Mouse (Mus musculus) CD4-positive, CD25-positive, alpha-beta regulatory T cell, adult 4 months (primary cell): ENCODE measurements around the gene 1700020N01Rik. TPM values are rescaled to one million over a fixed set of nuclear protein-coding genes. Genes with fewer than 3 reads are reported as not detected.

Source experiments
- ATAC-seq: one replicate; pipeline ENCODE4 v1.8.0; 2017
- polyA plus RNA-seq, 2 experiments: library from polyadenylated mRNA; unstranded; fragments of 100-300 nt; shearing (Covaris generic); gene quantifications; one replicate each; pipeline ENCODE4 v1.2.1; 2017

Gene 1700020N01Rik
- polyA plus RNA-seq, 2 experiments from 2014 or later = not detected

DNA sequence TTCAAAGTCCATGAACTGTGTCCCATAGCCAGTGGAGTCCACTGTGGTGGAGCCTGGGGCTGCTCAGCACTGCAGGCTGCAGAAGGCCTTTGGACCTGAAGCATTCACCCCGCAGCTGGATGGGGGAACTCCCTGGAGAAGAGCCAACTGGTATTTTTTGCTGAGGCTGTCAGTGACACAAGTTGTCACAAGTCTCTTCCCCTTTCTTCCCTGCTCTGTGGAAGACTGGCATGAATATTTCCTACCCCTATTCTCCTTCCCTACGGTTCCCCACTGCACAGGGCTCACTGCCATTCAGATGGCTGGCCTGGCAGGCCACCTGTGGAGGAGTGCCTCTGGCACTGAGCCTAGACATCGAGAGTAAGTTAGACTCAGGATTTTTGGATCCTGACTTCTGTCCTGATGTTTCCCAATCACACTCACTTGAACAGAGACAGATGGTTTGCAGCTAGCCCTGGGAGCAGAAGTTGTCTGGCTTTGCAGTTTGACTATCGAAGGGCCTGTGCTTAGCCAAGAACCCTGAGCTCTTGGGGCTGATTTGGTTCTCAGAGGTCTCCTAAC lies 12.1 kb downstream of the 1700020N01Rik start:
- no peak for ATAC-seq

DNA sequence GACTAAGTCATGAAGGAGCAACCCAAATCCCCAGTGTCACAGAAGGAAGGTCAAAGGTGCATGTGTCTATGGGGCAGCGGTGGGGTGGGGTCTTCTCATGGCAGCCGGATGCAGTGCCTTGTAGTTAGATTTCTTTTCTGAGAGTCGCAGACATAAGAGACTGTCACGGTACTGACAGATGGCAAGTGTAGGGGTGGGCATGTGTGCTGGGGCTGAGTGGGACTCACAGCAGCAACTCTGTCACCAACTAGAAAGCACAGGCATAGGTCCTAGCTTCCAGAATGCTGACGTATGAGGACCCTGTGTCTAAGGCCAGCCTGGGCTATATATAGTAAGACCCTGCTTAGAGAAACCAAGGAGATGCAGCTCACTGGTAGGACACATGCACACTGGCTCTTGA lies 12.7 kb downstream of the 1700020N01Rik start:
- no peak for ATAC-seq

DNA sequence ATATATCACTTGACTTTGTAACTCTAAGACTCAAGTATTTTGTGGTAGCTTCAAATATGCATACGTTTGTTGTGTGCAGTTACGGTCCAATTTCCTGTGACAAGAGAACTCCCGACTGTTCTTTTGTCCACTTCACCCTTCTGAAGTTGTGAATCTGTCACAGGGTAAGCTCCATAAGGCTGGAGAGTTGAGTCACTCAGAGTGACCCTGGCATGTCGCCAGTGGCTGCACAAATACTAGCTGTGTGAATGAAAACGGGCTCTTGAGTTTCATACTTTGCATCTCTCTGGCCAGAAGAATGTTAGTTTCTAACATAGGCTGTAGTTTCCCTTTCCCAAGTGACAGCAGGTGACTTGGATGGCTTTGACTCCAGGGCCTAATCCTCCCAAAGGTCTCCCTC lies 14.0 kb downstream of the 1700020N01Rik start:
- no peak for ATAC-seq

DNA sequence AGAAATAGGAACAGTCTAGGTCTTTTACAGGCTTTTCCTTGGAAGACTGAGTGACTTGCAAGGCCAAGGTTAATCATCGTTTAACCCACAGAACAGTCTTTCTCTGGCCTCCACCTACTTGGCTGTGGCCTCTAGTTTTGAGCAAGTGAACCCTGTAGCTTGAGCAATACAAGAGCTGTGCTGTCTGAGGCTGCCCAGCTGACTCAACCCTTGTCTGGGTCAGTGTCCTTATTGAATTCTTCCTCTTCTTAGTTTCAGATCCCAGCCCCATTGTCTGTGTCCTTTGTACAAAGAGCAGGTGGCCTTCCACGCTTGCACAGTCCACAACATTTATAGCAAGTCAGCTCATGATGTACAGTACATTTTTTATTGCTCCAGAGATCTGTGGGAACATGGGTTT lies 16.6 kb downstream of the 1700020N01Rik start:
- no peak for ATAC-seq

DNA sequence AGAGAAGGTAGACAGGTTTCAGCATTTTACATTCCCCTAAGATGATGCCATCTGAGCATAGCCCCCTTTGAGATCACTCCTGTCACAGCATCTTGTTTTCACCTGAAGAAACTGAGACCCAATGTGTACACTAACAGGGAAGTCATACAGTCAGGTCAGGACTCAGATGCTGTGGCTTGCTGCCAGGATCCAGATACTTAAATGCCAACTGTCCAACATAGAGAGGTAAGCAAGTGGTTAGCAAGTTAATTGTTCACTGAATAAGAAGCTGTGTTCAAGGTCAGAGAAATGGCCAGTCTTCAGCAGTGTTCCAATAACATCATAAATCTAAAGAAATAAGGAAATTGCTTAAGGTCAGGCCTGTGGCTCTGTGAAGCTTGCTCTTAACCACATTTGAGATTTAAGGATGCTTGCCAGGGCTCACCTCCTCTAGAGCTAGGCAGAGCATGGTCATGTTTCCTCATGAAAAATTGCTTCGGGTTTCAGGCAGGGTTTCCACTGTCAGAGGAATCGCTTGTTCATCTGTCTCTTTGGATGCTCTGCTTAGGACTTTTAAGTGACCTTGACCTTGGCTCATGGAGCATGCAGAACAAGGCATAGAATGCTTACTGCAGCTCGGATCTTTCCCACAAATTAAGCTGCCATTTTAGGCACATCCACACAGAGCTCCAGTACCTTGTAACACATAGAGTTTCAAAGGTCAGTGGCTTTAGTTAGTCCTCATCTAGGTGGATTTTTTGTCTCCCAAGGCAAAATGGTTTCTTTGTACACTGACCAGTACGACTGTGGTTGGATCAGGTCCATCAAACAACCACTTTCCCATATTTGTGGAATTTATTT lies 20.3 kb downstream of the 1700020N01Rik start:
- ATAC-seq = no peak

DNA sequence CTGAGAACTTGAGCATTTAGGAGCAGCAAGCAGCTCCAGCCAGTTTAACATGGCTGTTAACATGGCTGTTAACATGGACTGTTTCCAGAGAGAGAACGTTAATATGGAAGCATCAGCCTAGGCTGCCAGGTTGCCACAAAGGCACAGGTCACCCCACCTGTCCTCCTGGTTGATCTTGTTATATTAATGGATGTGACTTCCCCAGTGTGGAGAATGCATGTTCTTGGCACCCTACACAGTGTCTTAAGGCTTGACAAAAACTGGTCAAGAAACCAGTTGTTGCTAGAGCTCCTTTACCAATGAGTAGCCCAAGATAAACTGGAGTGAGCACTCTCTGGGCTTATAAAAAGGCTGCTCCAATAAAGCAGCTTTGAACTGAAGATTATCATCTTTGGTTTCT lies 21.6 kb downstream of the 1700020N01Rik start:
- ATAC-seq = no peak

DNA sequence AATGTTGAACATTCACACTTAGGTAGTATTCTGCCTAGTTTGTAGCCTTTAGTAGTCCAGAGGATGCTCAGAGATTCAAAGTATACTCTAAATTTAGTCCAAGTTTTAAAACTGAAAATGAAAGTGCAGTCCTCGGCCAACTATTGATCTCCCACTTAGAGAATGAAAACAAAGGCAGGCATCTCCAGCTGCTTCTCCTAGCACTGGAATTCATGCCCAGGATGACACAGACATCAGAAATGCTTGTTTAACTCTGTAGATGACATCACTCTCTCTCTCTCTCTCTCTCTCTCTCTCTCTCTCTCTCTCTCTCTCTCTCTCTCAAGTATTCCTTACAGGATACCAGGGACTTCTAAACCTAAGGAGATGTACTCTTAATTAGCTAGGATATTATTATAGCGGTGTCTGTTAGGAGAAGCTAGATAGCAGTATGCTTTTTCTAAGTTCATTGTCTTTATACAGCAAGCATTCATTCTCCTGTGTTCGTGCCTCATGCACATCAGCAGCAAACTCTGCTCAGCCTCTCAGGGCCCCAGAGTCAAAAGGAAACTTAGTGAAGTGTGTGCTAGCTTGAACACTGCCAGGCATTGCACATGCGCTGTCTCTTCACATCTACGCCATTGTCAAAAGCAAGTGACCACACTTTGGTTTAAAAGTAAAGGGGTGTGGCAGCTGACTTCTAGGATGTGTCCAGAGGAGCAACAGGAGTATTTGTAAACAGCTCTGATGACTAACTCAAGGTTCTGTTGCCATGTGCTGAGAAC lies 26.0 kb downstream of the 1700020N01Rik start:
- ATAC-seq = peak; percentile 86

DNA sequence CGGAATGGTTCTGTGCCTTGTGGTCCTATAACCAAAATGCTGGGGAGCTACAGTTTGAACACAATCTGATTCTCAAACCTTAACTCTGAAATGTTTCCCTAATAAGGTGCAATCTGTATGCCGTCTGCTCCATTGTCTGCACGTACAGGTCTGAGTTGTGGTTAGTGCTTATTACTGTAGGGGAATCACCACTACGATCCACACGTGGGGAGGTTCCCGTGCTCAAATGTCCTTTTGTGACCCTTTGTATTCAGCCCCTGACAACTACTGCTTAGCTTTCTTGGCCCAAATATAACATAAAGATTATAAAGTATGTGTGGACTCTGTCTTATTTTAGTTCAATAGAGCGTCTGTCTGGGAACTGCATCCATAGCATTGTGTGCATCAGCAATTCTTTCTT lies 29.1 kb downstream of the 1700020N01Rik start:
- ATAC-seq = no peak

DNA sequence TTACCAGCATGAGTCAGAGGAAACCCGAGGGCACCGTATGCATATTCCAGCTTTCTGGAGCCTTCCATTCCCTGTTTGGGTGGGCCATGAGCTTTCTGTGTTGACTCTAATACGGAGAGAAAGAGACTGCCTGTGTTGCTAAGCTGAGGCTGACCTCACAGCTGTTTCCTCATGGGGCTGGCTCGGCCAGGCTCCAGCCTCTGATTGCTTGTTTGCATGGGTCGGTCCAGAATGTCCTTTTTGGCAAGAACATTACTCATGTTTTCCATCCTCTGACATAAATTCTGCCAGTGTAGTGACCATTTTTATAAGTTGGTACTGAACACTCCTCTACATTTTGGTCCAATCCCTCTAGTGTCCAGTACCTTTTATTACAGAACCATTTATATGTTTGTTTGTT lies 35.6 kb downstream of the 1700020N01Rik start:
- ATAC-seq = no peak

DNA sequence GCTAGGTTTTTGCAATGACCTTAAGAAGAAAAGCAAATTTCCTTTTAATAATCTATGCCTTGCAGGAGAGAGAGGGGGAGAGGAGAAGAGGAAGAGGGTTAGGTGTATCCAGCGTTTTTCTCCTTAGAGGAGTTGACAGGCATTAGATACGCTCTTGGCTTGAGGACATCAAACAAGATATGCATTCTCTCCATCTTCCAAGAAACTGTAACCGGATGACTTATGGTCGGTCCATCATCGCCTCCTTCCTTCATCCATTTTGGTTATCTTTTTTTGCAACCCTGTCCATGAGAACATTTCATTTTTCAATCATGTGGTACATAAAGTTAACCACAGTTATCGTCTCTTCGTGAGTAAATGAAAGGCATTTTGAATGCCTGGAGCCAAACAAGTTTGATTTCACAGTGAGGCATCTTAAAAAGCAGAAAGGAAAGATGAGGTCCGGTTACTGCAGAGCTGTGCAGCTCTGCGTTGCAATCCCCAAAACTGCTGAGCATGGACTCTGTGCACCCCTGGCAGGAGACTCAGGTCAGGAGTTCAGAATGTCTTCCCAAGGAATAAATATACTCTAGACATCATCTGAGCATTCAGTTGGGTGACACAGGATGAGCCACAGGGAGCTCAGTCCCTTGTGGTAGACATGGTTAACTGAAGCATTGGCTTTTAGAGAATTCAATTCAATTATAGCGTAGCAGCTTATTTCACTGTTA lies 36.2 kb downstream of the 1700020N01Rik start:
- no peak for ATAC-seq

DNA sequence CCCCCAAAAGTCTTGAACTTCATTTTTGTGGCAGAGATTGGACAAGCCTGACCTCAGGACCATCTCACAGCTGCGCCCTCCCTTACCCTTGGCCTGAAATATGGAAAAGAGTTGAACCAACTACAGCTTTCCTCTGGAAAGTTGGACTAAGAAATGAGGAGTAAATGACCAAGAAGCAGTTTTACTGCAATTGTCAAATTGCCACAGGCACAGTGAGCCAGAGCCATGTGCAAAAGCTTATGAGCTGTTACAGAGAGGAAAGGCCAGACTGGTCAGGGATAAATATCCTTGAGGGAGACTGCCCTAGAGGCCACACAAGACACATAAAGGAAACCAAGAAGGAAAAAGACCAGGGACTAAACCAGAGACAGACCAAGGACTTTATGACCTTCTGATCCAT lies 38.5 kb downstream of the 1700020N01Rik start:
- ATAC-seq = no peak

DNA sequence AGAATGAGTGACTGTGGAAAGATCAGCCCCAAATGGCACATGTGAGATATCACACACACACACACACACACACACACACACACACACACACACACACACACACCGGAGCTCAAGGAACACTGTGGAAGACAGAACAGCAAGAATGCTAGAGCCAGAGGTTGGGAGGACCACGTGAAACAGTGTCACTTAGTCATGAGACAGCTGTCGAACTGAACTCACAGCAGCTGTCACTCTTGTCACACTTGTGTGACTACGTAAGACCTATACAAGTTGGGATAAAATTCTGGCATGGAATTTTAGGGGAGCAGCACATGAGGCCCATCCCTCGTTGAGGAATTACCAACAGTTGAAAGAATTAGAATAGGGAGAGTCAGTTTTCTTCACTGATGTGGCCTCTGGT lies 39.7 kb downstream of the 1700020N01Rik start:
- no peak for ATAC-seq

DNA sequence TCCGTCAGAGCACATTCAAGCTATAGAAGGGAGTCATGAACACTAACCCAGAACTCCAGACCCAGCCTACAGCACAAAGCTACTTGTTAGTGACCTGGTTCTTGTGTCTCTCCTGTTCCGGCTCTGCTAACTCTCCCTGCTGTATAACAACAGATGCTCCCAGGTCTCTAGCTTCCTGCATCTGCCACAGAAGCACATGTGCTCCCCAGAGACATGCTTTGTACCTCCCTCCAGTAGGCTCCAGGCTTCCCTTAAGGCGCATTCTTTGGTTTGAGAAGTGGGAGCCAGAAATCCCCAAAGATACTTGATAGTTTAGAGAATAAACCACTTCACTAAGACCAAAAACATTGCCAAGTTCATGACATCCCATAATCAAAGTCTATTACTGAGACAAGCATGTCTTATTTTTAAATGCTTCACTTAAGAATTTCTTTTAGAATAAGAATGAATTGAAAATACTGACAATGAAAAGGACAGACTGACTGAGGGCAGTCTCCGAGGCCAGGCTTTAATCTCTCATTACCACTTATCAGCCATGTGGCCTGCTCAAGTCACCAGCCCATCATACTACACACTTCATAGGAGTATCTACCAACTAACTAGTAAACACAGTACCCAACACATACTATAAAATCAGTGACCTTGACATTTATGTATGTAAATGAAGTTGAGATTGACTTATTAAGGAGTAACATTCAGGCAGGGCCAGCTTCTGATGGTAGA lies 43.2 kb downstream of the 1700020N01Rik start:
- no peak for ATAC-seq

DNA sequence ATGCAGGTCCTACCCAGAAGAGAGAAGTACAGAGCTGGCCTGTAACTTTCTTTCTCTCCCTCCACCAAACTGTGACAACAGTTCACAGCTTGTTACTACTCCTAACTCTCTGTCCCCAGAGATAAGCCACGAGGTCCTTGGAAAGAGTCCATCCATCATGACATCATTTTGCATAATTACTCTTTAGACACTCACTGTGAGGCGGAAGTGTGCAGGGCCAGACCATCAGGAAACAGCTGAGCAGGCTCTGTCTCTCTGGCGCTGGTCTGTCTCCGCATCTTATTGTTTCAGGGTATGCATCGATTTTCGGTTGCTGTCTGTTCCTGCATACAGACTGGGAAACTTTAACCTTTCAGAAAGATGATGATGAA lies 43.8 kb downstream of the 1700020N01Rik start:
- no peak for ATAC-seq

DNA sequence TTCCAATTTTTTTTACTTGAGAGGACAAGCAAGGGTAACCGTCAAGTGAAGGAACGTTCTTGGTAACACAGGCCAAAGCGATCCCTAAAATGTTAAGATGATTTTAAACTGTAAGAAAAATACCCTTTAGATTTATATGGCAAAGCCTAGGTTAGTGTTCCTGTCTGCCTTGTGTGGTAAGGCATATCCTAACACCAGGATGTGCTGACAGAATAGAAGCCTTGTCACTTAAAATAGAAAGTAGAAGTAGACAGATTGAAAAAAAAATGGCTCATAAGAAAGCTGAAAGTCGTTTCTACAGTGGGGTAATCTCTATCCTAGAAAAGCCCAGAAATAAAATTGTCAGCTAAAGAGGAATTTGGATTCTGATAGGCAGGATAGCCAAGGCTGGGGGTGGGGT lies 58.4 kb downstream of the 1700020N01Rik start:
- ATAC-seq = no peak

DNA sequence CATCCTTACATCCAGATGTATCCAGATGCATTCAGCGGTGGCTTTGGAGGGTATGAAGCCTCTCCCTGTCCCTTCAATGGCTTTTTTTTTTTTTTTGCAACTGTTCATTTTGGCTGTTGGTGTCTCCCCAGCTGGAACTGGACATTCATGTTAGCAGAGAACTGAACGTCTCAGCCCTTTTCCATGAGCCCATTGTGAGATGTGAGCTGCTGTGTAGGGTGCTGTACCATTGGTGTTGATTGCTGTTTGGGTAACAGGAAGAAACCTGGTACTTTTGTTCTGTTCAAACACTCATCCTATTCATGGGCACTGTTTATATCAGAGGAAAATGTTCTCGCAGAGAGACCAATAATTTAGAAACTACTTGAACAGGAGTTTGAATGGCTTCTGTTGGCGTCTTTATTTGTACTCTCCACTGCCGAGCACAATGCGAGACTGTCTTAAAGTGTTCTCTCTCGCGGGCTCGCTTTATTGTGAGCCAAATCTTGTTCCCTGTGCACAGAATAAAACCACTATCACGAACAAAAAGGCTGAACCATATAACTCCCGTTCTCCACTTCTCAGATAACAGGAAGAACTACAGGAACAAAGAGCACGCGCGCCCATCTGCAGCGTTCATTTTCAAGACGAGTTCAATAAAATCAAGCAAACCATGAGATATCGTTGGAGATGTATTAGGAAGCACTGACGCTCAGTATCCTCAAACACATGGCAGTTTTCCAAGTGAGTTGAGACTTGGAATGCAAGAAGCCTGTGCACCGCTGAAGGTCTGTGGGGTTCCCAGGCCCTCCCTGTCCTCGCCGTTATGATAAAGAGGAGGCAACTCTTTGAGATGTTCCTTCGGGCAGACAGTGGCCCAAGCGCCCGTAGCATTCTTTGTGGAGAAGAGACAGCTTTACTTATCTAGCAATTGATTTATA lies 59.7 kb downstream of the 1700020N01Rik start:
- ATAC-seq = no peak

DNA sequence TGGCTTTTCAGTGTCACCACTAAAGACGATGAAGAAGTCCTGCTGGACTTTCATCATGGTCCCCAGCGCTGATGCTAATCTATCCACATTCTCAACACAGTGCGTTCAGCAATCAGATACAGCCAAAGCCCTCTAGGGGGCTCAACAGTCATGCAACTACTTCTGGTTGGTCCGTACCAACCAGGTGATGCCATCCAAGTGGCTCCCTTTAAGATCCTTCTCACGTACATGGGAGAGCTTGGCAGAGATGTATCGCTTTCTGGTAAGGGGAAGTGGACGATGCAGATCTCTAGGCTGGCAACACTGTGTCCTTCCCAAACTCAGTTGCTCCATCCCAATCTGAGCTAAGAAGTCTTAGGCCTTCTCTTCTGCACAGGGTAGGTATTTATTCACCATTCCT lies 60.5 kb downstream of the 1700020N01Rik start:
- no peak for ATAC-seq

DNA sequence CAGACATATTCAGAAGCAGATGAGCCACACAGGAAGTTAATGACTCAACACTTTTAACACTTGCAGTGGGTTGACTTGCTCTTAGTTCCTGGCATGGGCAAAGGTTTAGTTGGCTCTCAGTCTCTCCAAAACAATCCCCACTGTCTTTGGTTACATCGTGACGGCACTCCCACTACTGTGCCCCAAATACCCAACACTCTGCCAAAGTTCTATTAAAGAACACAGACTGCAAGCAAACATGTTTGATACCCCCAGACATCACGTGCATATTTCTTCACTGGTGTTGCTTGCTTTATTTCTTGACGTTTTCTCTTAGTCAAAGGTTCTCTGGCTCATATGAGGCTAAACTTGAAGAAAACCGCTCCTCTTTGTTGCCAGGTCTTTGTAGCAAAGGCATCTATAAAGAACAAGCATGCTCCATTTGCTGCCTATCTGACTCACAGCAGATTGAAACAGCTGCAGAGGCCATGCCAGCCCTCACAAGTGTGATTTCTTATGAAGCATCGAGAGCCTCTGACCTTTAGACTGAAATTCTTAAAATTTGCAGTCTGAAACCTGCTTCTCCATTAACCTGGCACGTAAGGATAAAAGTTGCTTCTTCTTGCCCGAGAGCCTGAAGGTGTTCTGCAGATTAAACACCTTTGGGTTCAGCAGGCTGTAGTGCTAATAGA lies 66.8 kb downstream of the 1700020N01Rik start:
- ATAC-seq = no peak

DNA sequence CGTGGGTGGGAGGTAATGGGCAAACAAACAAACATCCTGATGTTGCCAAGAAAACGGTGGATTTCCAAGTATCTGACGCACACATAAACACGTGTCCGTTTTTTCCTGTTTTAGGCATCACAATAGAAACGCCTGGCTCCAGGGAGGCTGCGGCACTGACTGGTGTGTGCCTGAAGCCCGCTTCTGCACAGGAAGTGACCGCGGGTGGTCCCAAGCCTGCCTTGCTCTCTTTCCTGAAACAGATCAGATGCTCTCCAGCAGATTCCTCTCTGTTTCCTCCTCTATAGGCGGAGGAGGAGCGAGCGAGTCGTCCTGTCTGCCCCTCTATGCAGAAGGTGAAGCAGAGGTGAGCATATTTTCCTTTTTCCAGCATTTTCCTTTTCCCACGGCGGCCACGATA lies 76.0 kb downstream of the 1700020N01Rik start:
- no peak for ATAC-seq

DNA sequence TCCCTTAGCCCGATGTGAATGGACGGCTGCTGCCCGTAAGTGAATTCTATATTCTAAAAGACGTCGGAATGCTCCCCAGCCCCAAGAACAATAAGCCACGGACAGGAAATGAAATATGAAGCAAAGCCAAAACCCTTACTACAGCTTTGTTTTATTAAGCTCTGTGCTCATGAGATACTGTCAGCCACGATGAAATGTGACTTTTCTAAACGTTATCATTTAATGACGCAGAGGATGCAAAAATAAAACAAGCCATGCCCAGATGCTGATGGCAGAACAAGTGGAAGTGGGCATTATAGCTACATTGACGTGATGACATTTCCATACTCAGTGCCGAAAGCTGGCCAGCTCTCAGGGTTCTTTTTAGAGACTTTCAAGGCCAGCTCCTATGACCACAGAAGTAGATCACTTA lies 76.8 kb downstream of the 1700020N01Rik start:
- ATAC-seq = no peak

DNA sequence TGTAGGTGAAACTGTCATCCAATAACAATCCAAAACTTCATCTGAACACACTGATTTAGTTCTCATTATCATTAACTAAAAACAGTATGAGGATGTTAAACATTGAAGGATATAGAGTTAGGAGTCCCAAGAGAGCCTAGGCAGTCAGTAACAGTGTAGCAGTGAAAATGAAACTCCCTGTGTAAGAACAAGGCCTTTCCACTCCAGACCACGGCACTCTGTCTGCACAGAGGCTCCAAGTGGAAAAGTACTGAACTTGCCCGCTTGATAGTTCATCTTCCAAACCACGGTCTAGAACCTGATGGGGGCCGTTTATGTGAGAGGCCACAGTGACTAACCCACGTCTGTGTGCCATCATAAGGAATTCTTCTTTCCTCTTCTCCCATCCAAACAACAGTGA lies 77.2 kb downstream of the 1700020N01Rik start:
- ATAC-seq = no peak
